Mouse (Mus musculus) kidney, adult 9 months (tissue): Measurements from ENCODE around the gene Nostrin.
A peak's percentile ranks its signal among the peaks of the same experiment; 100 is the strongest.

Source experiments
- DNase-seq: peaks from one replicate; pipeline ENCODE4 v3.0.0; 2022

Nostrin gene

DNA sequence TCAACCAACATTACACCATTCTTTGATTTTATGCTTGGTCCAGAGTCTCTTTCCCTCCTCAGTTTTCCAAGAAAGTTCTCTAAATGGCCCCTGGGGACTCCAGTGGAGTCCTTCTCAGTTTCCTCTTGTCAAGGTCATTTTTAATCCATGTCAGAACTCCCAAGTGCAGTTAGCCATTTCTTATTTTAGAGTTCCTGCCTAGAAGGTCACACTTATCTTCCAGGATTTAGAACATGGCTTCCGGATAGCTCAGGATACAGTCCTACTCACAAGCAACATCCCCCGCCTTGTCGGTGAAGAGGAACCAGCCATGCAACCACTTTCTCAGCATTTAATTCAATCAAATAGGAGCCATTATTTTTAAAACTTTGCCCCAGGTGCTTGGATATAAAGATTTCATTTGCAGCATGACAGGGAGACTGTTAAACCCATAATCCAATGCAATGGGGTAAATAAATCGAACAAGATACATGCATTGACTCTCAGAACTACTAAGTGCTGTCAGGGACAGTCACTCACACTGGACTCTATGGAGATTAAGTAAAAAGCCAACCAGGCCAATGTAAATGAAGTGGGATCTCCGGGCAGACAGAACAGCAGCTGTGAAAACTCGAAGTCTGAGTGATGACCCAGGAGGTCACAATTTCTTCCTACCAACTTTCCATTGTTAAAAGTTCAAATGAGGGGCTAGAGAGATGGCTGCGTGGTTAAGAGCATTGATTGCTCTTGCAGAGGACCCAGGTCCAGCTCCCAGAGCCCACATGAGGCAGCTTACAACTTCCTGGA is 6.0 kb upstream of the Nostrin start:
- DNase-seq, result peak; percentile 57

DNA sequence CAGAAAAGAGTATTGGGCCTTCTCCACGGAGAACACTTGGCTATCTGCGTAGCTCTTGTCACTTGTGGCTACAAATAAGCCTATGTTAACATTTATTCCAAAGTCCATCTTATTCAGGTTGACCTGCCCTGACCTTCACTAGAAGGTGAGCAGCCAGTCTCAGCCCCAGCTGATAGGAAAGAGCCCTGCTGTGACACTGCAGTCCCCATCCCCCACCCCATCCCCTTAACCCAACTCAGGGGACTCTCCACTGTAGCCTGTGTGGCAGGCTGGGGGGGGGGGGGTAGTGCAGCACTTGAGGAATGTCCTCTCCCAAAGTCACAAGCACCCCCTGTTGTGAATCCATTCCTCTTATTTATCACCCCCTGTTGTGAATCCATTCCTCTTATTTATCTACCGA is 3.6 kb upstream of the Nostrin start:
- no peak for DNase-seq

DNA sequence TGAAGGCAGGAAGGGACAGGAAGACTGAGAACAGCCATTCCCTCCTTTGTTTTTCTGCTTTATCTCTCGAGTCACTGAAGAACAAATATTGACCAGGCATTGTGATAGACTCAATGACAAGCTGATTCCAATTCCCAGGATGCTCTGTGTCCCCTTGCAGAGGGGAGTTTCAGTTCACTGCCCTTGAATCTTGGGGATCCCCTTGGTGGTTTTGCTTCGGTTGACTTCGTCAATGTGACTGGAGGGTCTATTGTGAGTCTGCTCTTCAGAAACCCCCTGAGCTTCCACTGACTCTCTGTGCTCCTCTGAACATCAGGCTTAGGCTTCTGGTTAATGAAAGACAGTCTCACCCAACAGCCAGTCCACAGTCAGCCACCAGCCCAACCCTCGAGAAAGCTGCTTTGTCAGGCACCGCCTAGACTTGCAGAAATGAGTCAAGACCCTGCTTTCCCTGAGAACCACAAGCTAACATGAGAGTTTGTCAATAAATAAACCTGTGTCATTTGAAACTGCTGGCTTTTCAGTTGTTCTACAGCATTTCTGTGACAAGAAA is 3.0 kb upstream of the Nostrin start:
- DNase-seq, result no peak

DNA sequence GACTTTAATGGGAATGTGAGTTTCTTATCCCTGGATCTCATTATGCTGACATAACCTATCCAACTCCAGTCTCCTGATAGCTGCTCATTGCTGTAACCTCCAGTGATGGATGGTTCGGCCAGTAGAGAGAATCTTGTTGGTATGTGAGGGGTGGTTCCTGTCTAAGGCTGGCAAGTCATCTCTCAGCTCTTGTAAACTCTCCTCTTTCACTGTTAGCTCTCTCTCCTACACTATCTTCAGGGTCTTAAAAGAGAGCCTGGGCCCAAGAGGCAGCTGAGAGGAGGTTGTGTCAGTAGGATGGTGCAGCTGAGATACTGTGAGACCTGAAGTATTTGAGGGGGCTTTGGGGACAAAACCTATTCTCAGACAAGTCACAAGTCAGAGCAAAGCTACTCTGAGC is 1.4 kb upstream of the Nostrin start:
- DNase-seq, result no peak

DNA sequence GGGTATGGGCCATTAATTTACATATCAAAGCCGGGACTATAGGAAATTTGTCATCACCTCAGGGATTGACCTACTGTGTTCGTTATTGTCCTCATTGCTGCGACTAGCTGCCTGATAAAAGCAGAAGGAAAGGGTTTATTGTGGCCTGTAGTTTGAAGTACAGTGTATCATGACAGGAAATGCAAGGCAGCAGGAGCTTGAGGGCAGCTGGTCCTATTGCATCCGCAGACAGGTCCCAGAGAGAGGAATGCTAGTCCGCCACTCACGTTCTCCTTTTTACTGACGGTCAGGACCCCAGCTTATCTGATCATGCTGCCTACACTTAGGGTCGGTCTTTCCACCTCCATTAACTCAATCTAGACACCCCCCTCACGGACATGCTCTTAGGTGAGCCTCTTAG is 663 bp upstream of the Nostrin start:
- no peak for DNase-seq

DNA sequence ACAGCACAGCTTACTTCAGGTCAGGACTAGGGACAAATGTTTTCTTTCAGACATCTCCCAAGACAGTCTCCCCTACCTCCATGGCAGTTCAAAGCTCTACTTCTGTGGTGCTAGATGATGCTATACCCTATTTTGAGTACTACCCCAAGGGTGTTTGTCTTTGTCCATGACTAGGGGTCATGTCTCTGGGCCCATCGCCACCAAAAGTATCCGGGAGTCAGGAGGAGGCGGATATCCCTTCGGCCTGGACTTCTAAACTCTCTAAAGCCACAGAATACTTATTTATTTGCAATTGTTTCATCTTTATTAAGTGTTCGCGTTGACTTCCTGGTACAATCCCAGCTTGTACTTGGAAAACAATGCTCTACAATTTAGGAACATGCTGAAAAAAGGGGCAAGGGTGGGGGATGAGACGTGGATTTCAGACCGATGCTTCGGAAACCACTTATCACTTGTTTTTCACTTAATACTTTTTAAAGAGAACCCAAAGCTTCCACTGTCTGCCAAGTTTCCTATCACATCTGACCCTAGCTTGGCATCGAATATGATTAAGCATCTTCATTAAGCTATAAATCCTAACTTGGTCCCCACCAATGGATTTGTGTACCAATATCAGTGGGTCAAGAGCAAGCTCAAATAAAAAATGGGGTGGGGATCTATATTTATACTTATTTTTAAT is 1.9 kb downstream of the Nostrin start:
- DNase-seq, result peak; percentile 48

DNA sequence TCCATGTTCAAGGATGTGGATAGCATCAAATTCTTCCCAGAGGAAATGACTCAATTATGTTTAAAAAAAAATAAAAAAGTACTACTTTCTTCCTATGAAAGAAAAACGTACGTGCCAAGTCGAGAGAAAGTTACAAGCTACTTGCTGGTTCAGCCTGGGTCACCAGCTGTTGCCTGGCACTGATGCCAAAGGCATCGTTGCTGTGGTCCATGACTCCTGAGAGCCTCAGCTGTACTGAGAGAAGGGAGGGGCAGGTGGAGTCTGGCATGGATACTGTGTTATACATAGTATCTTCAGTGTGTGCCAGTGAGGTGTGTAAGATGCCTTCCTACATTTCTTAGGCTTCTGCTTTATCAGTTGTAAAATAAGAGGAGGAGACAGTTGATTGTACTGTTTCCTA is 3.2 kb downstream of the Nostrin start:
- no peak for DNase-seq

DNA sequence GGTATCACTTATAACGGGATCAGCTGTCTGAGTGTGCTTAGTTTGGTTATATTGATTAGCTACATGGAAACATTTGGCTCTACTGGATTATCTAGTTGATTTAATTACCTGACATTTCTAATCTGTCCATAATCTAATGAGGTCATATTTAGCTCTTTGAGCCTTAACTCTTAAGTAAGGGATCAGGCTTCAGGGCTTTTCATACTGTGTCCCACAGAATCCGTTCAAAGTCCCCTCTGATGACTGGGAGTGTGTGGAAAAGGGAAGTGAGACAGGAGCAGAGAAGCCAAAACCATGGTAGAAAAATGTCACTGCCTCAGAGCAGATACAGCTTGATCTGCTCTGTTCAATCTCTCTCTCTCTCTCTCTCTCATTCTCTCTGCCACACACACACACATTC is 4.6 kb downstream of the Nostrin start:
- no peak for DNase-seq

DNA sequence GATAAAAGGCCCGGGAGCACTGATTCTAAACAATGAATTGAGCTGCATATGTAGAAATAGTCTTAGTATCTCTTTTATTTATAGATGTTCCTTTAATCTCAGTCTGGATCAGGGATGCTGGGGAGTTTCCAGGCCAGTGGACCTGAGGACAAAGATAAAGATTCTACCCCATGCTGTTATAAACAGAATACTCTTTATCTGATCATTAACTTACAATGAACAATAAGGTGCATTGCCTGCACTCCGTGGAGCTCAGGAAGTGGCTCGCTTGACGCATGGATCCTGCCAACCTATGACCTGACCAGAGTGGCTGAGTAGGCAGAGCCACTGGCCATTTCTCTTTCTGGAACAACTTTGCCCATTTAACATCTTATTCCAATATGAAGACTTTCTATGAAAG is 5.2 kb downstream of the Nostrin start:
- DNase-seq, result no peak

DNA sequence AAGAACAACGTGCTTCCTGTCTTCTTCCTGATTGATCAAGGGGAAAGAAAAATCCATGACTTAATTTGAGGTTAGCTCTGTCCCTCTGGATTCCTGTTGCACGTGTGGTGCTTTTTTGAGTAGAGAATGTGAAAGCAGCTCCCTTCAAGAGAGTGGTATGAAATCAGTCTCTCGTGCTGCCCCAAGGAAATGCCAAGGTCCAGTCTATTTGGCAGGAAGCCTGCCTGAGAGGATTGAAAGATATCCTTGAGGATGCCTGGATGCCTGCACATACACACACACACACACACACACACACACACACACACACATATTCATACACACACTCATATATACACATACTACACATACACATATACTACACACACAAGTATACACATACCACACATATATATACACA is 13.1 kb downstream of the Nostrin start:
- DNase-seq, result peak; percentile 19

DNA sequence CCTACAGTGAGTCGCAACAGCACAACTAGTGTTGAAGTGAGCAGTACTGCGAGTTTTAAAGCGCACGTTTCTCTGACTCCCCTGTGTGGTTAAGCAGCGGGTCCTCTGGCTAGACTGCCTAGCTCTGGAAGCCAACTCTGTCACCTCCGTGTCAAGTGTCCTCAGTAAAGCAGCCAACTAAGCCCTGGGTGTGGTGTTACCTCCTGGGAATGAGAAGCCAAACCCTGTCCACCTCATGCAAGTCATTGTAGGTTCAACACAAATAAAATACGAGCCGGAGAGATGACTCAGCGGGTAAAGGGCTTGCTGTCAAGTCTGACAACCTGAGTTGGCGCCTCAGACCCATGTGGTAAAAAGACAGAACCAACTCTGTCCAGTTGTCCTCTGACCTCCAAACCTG is 13.6 kb downstream of the Nostrin start:
- no peak for DNase-seq

DNA sequence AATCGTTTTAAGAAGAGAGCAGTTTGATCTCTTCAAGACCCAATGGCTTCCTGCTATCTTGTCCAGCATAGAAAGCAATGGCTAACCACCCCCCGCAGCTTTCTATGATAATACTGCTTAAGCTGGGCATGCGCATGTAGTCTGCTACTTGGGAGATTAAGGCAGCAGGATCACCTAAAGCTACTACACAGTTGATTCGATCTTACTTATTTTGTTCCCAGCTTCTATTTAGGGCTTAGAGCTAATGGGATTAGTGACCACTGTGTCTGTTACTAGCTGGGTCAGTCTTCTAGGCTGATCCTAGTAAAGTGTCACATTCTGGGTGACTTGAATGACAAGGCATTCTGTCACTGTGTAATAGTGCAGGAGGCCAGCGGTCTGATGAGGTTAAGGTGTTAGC is 15.2 kb downstream of the Nostrin start:
- DNase-seq, result no peak

DNA sequence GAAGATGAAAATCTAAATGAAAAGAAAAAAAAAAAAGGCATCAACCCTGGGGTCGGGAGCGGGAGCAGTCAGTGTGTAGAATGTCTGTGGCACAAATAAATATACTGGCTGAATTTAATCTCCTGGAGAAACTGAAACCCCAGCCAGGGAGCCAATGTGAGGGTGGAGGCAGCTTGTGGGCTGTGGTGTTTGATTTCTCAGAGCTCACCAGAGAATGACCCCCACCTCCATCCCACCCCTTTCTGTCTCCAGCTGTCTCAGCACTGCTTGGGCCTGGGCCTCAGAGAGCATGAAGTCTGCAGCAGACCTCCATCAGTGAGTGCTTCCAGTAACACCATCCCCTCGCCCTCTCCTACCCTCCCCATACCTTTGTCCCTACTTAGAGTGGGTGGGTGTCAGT is 20.3 kb downstream of the Nostrin start:
- no peak for DNase-seq

DNA sequence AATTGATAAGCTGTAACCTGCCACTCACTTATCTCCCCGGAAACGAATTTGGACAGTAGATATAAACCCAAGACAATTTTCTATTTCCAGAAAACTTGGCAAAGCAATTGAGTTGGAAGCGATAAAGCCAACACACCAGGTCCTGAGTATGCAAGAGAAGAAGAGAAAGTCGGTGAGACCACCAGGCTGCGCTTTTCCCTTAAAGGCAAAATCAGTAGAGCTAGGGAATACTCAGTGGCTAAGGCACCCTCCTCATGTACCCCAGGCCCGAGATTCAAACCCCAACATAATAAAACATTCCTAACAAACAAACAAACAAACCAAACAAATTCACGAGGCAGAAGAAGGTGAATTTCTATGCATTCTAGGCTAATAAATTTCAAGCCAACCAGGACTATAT is 20.7 kb downstream of the Nostrin start:
- DNase-seq, result no peak

DNA sequence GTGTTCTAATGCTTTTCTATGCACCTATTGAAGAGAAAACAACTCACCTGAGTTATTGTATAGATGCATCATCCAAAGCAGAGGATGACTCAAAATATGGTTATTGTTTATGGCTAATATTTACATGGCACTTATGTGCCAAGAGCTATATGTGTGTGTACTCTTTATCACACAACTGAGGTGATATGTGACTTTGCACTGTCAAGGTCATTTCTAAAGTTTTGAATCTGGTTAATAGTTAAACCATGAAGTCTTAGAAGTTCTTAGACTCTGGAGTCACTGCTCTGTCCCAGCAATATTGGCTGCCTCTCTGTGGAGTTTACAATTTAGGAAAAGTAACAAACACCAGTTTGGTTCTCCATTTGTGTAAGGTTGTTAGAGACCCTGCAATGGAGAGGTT is 23.3 kb downstream of the Nostrin start:
- no peak for DNase-seq

DNA sequence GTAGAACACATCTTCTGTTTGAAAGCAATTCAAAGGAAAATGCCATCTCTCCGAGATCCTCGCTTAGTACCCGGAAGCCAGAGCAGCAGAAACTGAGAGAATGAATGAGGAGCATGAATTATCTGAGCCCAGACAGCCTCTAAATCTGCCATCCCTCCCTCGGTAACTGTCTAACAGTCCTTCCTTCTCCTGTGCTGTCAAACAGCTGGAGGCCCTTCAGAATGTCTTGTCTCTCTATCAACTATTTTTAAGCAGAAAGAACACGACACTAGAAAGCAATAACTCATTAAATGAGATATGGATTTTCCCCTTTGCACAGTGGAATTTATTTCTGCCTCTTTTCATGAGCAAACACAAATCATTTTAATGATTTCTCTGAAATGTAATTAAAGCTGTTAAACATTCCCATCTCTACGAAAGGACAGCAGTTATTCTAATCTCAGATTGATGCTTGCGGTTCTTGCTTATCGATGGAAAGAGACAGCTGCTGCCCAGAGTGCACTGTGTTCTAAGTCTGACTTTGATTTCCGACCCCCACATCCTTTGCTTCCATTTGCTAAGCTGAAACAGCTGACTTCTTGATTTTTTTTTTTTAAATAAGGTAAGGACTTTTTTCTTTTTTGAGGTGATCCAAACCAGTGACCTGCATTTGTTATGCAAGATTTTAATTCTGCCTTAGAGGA is 34.9 kb downstream of the Nostrin start:
- peak; percentile 14 for DNase-seq

DNA sequence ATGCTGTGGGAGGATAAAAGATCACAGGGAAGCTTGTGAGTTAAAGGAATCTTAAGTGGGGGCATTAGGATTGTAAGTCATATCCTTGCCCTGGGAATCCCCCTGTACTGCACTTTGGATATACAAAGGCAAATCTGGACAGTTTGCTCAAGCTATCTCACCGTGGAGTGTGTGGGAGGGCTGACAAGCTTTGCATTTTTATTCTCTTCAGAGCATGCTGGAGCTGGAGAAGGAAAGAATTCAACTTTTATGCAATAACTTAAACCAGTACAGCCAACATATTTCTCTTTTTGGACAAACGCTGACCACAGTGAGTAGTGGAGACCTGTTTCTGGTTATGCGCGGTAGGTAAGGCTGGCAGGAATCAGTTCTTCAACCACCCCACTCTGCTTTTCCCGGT is 39.7 kb downstream of the Nostrin start:
- DNase-seq, result no peak

DNA sequence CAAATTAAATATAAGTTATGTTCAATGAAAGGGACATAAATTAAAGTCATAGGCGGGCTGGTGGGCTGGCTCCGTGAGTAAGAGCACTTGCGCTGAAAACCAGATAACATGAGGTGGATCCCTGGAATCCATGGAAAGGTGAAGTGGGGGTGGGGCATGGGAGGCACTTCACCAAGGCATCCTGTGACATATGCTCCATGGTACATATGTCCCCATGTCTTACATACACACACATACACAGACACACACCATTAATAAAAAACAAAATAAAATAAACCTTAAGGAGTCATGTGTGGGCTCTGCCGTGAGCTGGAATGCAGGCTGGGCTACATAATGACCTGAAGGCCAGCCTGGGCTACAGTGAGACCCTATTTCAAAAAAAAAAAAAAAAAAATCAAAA is 44.1 kb downstream of the Nostrin start:
- DNase-seq, result no peak

DNA sequence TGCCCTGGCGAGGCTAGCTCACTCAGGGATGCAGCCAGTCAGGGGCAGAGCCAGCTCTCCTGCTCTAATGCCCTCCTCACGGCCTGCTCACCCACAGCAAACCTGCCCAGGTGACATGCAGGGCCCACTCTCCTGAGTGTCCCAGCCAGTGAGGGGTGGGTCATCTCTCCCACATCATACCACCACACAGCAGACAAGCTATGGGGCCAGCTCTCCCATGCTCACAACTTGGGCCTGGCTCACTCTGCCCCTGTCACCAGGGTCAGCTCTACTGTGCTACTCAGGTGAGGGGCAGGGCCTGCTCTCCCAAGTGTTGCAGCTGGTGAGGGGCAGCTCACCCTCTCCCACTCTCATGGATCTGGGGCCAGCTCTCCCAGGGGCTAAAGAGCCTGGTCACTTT is 52.4 kb downstream of the Nostrin start:
- no peak for DNase-seq

DNA sequence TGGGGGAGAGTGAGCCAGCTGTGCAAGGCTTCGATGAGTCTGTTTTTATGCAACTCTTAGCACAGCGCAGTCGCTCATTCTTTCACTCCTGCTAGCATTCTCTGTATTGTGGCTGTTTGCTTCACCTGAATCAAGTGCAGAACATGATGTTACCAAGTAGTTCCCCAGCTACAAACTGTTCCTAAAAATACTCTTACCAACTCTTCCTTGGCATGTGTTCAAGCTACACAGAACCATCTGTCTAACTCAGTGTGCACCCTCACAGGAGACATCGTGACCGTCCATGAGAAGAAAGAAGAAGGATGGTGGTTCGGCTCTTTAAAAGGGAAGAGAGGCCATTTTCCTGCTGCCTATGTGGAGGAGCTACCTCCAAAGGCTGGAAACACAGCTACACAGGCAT is 53.1 kb downstream of the Nostrin start:
- DNase-seq, result no peak

DNA sequence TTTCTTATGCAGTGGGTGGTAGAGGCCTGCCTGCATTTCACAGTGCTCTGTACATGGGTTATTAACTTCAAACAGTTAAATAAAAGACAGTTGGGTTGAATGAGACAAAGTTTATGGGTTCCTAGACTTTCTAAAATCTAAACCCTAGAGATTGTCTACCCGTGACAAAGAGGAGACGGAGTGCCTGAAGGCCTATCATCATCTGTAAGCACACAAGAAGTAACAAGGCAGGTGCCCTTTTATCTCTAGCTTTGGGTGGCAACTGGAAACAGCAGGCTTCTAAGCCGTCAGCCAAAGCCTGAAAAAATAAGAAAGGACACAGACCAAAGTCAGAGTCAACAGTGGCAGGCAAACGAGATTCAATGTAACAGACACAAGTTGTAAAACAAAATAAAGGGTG is 53.6 kb downstream of the Nostrin start:
- no peak for DNase-seq

DNA sequence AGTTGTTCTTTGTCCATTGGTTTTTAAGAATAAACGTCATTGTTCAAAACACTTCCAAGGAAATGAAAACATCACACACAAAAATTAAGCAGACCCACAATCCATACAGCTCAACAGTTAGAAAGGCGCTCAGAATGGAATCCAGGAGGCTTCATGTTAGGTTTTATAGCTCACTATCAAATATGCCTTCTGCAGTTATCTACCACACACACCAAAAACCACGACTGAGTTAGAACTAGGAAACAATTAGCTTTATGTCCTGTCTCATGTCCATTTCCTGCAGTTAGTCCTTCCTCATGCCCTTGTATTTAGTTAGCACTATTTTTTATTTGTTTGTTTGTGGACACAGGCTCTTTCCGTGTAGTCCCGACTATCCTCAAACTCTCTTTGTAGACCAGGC is 55.5 kb downstream of the Nostrin start:
- no peak for DNase-seq

DNA sequence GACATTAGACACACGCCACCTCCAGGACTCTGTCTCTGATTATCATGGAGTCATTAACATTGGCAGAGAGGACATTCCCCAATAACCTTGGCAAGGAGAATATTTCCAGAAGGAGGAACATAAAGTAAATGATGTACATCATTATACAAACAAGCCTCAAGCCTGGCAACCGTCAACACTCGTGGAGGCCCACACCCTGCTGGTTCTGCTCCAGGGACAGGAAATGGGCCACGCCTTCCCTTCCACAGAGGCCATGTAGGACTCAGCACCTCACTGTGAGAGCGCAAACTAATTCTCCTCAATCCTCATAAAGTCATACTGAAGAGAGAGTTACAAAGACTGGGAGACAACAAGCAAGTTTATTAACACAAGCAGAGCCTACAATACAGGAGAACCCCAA is 58.0 kb downstream of the Nostrin start:
- DNase-seq, result no peak

DNA sequence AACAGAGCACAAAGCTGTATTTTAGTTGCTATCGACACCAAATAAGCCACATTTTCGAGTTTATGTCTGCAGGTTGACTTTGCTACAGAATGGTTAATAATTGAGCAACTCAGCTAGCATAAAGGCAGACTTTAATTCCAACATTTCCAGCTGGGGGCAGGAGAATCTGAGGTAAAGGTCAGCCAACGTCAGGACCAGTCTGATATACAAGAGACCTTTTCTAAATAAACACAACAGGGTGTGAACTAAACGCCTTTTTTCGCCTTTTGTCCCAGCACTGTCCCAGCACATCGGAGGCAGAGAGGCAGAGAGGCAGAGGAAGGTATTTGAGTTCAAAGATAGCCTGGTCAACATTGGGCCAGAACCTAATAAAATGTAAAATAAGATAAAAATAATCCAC is 69.6 kb downstream of the Nostrin start:
- DNase-seq, result peak; percentile 50
